Mouse (Mus musculus) midbrain, embryonic 14.5 days (tissue): ENCODE results near the gene Lyrm4. TPM values are rescaled to one million over a fixed set of nuclear protein-coding genes. Genes with fewer than 3 reads are reported as not detected.

Experiments used
- ATAC-seq: fragments of 200-750 bp; cut with Nextera tagmentation; 2 replicates; pipeline ENCODE4 v1.8.0; 2017; ENCODE audit warnings: moderate number of reproducible peaks, moderate library complexity; ENCODE audit not compliant: low FRiP score, low TSS enrichment
- DNase-seq: peaks from one replicate; pipeline ENCODE4 v3.0.0-alpha.2; 2015
- H3K27ac ChIP-seq: fragments of 300-500 bp; sonication (generic); replicated peaks from 2 replicates; pipeline ENCODE4 v1.5.1; 2014; ENCODE audit warnings: mild to moderate bottlenecking, low read depth, low read length, moderate library complexity
- H3K27me3 ChIP-seq: fragments of 300-500 bp; sonication (generic); 2 replicates; pipeline ENCODE4 v1.6.1; 2014; ENCODE audit warnings: low read length, control low read depth, mixed read lengths; ENCODE audit not compliant: control insufficient read depth, insufficient read depth
- H3K36me3 ChIP-seq: fragments of 300-500 bp; sonication (generic); 2 replicates; pipeline ENCODE4 v1.6.1; 2014; ENCODE audit warnings: low read length, control low read depth; ENCODE audit not compliant: control insufficient read depth, insufficient read depth
- H3K4me1 ChIP-seq: fragments of 300-500 bp; sonication (generic); 2 replicates; pipeline ENCODE4 v1.6.1; 2014; ENCODE audit warnings: mild to moderate bottlenecking, antibody characterized with exemption, low read length, control low read depth; ENCODE audit not compliant: control insufficient read depth, insufficient read depth
- H3K4me2 ChIP-seq: fragments of 300-500 bp; sonication (generic); 2 replicates; pipeline ENCODE4 v1.6.1; 2014; ENCODE audit warnings: mild to moderate bottlenecking, low read length, moderate library complexity
- H3K4me3 ChIP-seq: fragments of 300-500 bp; sonication (generic); replicated peaks from 2 replicates; pipeline ENCODE4 v1.5.1; 2014; ENCODE audit warnings: low read depth, low read length
- H3K9ac ChIP-seq: fragments of 300-500 bp; sonication (generic); replicated peaks from 2 replicates; pipeline ENCODE4 v1.6.1; 2014; ENCODE audit warnings: mild to moderate bottlenecking, low read length, moderate library complexity
- H3K9me3 ChIP-seq: fragments of 300-500 bp; sonication (generic); 2 replicates; pipeline ENCODE4 v1.6.1; 2016; ENCODE audit warnings: low read length, control low read depth, mixed read lengths; ENCODE audit not compliant: control insufficient read depth
- WGBS: fragments of 180-500 bp; shearing (Covaris S2); extraction: QIAGEN DNeasy Blood & Tissue Kit; methylation state at CpG from one replicate; pipeline ENCODE4 v1.1.7; 2014; 5-methylcytosine and 5-hydroxymethylcytosine counted together
- polyA plus RNA-seq: library from polyadenylated mRNA; unstranded; fragments of >200 nt; fragmentation: Nextera tagmentation; extraction: Ambion mirVana; gene quantifications from 2 replicates; pipeline ENCODE4 v1.2.1, GENCODE M21; 2014

Gene Lyrm4
- polyA plus RNA-seq, 1 experiment from 2014 or later = 40.3 TPM

- no peak overlapping the region for H3K4me2 ChIP-seq
- no peak overlapping the region for H3K27ac ChIP-seq
- H3K9ac ChIP-seq = no peak overlapping the region
- H3K36me3 ChIP-seq = no peaks in the 10 kb centered on the region
- no peak for DNase-seq
- WGBS = 87% methylated on average over 5 of the region's 5 CpGs
- H3K4me3 ChIP-seq = no peak overlapping the region
- no peak for ATAC-seq
- H3K4me1 ChIP-seq = peaks cover 10% of the 10 kb centered on the region
- H3K9me3 ChIP-seq = no peaks in the 10 kb centered on the region
- no peaks in the 10 kb centered on the region for H3K27me3 ChIP-seq
Measured at GRCm38 (mm10) chr13:36113181-36113580, 4.1 kb downstream of the Lyrm4 start.

GRCm38 (mm10) chr13:36111331-36111730 lies 6.0 kb downstream of the Lyrm4 start:
- ATAC-seq (no peak), DNase-seq (no peak)
- Histone ChIP-seq H3K9ac (no peak overlapping the region), H3K4me2 (no peak overlapping the region), H3K4me3 (no peak overlapping the region), H3K36me3 (no peaks in the 10 kb centered on the region), H3K4me1 (peaks cover 5% of the 10 kb centered on the region), H3K9me3 (no peaks in the 10 kb centered on the region), H3K27me3 (no peaks in the 10 kb centered on the region), H3K27ac (no peak overlapping the region)
- 98% methylated on average over 2 of the region's 2 CpGs for WGBS

DNA sequence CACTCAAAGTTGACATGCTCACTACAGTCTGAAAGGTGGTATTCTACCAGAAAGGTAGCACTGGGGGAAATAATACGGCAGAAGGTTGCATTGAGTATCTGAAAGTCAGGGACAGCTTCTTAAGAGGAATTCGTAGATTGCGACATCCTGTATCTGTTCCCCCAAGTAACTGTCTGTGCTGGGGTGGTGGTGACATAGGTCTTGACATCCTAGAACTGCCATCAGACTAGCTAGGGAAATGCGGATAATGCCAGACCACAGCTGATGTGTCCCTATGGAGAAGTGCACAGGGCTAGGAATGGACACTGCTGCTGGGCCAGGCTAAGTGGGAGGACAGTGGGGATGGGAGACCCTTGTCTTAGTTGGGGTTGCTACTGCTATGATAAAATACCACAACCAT lies 8.8 kb downstream of the Lyrm4 start:
- Histone ChIP-seq H3K4me2 (no peak overlapping the region), H3K9ac (no peak overlapping the region), H3K4me1 (no peaks in the 10 kb centered on the region), H3K4me3 (no peak overlapping the region), H3K27me3 (no peaks in the 10 kb centered on the region), H3K27ac (no peak overlapping the region), H3K9me3 (no peaks in the 10 kb centered on the region), H3K36me3 (no peaks in the 10 kb centered on the region)
- DNase-seq = no peak
- no peak for ATAC-seq
- whole genome bisulfite sequencing = 97% methylated on average over 4 of the region's 4 CpGs

GRCm38 (mm10) chr13:36105591-36105990 lies 11.7 kb downstream of the Lyrm4 start:
- Histone ChIP-seq H3K4me2 (no peak overlapping the region), H3K9ac (no peak overlapping the region), H3K27me3 (no peaks in the 10 kb centered on the region), H3K36me3 (no peaks in the 10 kb centered on the region), H3K4me3 (no peak overlapping the region), H3K4me1 (no peaks in the 10 kb centered on the region), H3K9me3 (no peaks in the 10 kb centered on the region), H3K27ac (no peak overlapping the region)
- ATAC-seq = no peak
- DNase-seq = no peak
- WGBS = 79% methylated on average over 6 of the region's 6 CpGs

- no peak overlapping the region for H3K4me3 ChIP-seq
- no peaks in the 10 kb centered on the region for H3K9me3 ChIP-seq
- DNase-seq (no peak), ATAC-seq (no peak)
- no peaks in the 10 kb centered on the region for H3K4me1 ChIP-seq
- H3K4me2 ChIP-seq = no peak overlapping the region
- H3K27me3 ChIP-seq = no peaks in the 10 kb centered on the region
- no peak overlapping the region for H3K9ac ChIP-seq
- H3K27ac ChIP-seq = no peak overlapping the region
- H3K36me3 ChIP-seq = no peaks in the 10 kb centered on the region
- WGBS = 90% methylated on average over 5 of the region's 5 CpGs
Measured at GRCm38 (mm10) chr13:36096684-36097383, 20.5 kb downstream of the Lyrm4 start.

- ATAC-seq = no peak
- no peaks in the 10 kb centered on the region for H3K27me3 ChIP-seq
- H3K4me2 ChIP-seq = no peak overlapping the region
- no peaks in the 10 kb centered on the region for H3K4me1 ChIP-seq
- no peak overlapping the region for H3K9ac ChIP-seq
- no peak for DNase-seq
- 92% methylated on average over 4 of the region's 4 CpGs for WGBS
- H3K4me3 ChIP-seq = no peak overlapping the region
- H3K27ac ChIP-seq = no peak overlapping the region
- no peaks in the 10 kb centered on the region for H3K9me3 ChIP-seq
- H3K36me3 ChIP-seq = 0 out of 2 replicates have a peak, but pooled peaks cover 10% of the 10 kb centered on the region
Measured at GRCm38 (mm10) chr13:36088168-36088567, 29.2 kb downstream of the Lyrm4 start.

DNA sequence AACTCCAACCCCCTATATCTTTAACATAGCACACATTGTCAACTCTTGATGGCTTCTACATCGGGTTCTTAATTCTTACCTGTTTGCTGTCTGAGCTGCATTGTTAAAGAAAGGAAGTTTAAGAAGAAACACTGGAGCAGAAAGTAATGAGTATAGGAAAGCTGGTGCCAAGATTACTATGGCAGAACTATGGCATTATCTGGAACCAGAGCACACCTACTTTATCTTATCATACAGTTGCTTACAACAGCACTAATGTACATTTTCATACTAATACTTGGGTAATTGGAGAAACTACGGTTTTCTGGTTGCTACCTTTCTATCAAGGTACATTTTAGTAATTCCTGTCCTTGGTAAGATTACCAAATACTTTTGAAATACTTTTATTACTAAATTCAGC lies 29.9 kb downstream of the Lyrm4 start:
- WGBS = 95% methylated on average over 2 of the region's 2 CpGs
- Histone ChIP-seq H3K27me3 (no peaks in the 10 kb centered on the region), H3K4me2 (no peak overlapping the region), H3K4me1 (no peaks in the 10 kb centered on the region), H3K9ac (no peak overlapping the region), H3K4me3 (no peak overlapping the region), H3K27ac (no peak overlapping the region), H3K36me3 (0 out of 2 replicates have a peak, but pooled peaks cover 10% of the 10 kb centered on the region), H3K9me3 (no peaks in the 10 kb centered on the region)
- DNase-seq (no peak), ATAC-seq (no peak)

- Histone ChIP-seq H3K27me3 (no peaks in the 10 kb centered on the region), H3K9me3 (no peaks in the 10 kb centered on the region), H3K27ac (no peak overlapping the region), H3K9ac (no peak overlapping the region), H3K4me1 (no peaks in the 10 kb centered on the region), H3K4me2 (no peak overlapping the region), H3K36me3 (0 out of 2 replicates have a peak, but pooled peaks cover 10% of the 10 kb centered on the region), H3K4me3 (no peak overlapping the region)
- WGBS = 94% methylated on average over 5 of the region's 5 CpGs
- DNase-seq = no peak
- ATAC-seq = no peak
Measured at GRCm38 (mm10) chr13:36086608-36087391, 30.5 kb downstream of the Lyrm4 start.

DNA sequence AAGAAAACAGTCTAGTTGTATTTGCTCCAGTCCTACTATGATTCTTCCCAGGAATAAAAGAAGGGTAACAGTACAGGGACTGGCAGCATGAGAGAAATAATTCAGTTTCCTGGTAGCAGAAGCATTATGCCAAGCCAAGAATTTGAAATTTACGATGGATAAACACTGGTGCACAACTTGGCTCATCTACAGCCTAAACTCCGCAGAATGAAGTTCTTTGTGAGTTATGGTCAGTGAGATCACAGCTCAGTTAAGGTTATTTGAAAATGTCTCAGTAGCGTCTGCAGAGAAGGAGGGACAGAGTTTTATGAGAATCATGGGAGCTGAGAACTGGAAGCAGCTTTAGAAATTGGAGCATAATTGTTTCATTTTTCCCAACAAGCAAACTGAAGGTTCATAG lies 31.4 kb downstream of the Lyrm4 start:
- Histone ChIP-seq H3K27ac (no peak overlapping the region), H3K9me3 (no peaks in the 10 kb centered on the region), H3K9ac (no peak overlapping the region), H3K27me3 (no peaks in the 10 kb centered on the region), H3K4me1 (no peaks in the 10 kb centered on the region), H3K36me3 (peaks cover 4% of the 10 kb centered on the region; the same call in 1 of the 2 replicates), H3K4me3 (no peak overlapping the region), H3K4me2 (no peak overlapping the region)
- WGBS = 95% methylated on average over 3 of the region's 3 CpGs
- no peak for ATAC-seq
- DNase-seq = no peak
